Mouse (Mus musculus): Measurements from ENCODE around the gene Ptprn2. TPM values are rescaled to one million over a fixed set of nuclear protein-coding genes. Genes with fewer than 3 reads are reported as not detected.

Ptprn2 gene
- polyA plus RNA-seq, 1 experiment from 2014 or later = 0.19 TPM

DNA sequence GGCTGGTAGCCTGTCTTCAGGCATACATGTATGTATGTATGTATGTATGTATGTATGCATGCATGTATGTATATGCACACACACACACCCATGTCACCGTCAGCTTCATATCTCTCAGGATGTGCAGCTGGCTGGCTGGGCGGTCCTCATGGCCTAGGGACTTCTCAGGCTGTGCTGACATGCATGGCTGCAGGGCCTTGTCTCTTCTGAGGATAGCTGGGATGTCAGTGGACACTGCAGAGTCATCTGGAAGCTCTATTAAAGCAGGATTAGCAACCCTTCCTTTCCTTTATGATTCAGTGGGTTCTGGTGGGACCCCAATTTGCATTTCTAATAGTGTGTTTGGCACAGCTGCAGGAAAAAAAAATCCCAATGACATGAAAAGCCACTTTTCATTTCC is 473.6 kb downstream of the Ptprn2 start:
- 85% methylated on average over 2 of the region's 2 CpGs for WGBS
- Histone ChIP-seq H3K4me1 (replicated peaks; ENCODE audit: control insufficient read depth, insufficient read depth, low read length) (no peaks in the 10 kb centered on the region), H3K36me3 (ENCODE audit: control insufficient read depth, insufficient read depth, low read length) (no peaks in the 10 kb centered on the region), H3K4me3 (ENCODE audit: low read length) (no peak overlapping the region), H3K9ac (ENCODE audit: low read length) (no peak overlapping the region), H3K4me2 (ENCODE audit: low read depth, low read length) (no peak overlapping the region), H3K9me3 (ENCODE audit: control insufficient read depth, low read length) (no peaks in the 10 kb centered on the region), H3K27me3 (ENCODE audit: control insufficient read depth, insufficient read depth, low read depth, low read length) (no peaks in the 10 kb centered on the region), H3K27ac (ENCODE audit: low read length) (no peak overlapping the region)
- no peak for ATAC-seq (ENCODE audit: low read depth)

DNA sequence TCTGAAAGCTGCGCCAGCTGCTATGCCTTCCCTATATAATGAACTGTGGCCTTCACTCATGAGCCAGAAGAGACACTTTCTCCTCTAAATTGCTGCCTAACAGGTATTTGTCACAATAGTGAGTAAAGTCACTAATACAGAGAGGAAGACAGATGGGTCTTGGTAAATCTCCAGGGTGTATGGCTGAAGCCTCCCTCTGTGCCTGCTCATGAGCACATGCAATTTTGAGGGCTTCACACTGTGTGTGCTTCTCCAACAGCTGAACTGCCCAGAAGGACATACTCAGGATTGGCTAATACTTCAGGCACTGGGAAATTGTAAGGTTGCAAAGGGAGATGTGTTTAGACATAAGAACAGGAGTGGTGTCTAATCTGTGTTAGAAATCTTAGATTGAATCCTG is 478.4 kb downstream of the Ptprn2 start:
- no peak overlapping the region for H3K27ac ChIP-seq (ENCODE audit: low read length)
- no peak overlapping the region for H3K4me2 ChIP-seq (ENCODE audit: low read depth, low read length)
- ATAC-seq (ENCODE audit: low read depth) = no peak
- H3K4me3 ChIP-seq (ENCODE audit: low read length) = no peak overlapping the region
- WGBS = 94% methylated on average over 1 of the region's 1 CpGs
- H3K9ac ChIP-seq (ENCODE audit: low read length) = no peak overlapping the region
- no peaks in the 10 kb centered on the region for H3K4me1 ChIP-seq (replicated peaks; ENCODE audit: control insufficient read depth, insufficient read depth, low read length)
- no peaks in the 10 kb centered on the region for H3K27me3 ChIP-seq (ENCODE audit: control insufficient read depth, insufficient read depth, low read depth, low read length)
- no peaks in the 10 kb centered on the region for H3K9me3 ChIP-seq (ENCODE audit: control insufficient read depth, low read length)
- no peaks in the 10 kb centered on the region for H3K36me3 ChIP-seq (ENCODE audit: control insufficient read depth, insufficient read depth, low read length)

- no peak overlapping the region for H3K27ac ChIP-seq (ENCODE audit: low read length)
- H3K4me2 ChIP-seq (ENCODE audit: low read depth, low read length) = no peak overlapping the region
- no peaks in the 10 kb centered on the region for H3K9me3 ChIP-seq (ENCODE audit: control insufficient read depth, low read length)
- H3K27me3 ChIP-seq (ENCODE audit: control insufficient read depth, insufficient read depth, low read depth, low read length) = no peaks in the 10 kb centered on the region
- no peak for ATAC-seq (ENCODE audit: low read depth)
- WGBS = 64% methylated on average over 8 of the region's 8 CpGs
- H3K36me3 ChIP-seq (ENCODE audit: control insufficient read depth, insufficient read depth, low read length) = no peaks in the 10 kb centered on the region
- H3K9ac ChIP-seq (ENCODE audit: low read length) = no peak overlapping the region
- H3K4me3 ChIP-seq (ENCODE audit: low read length) = no peak overlapping the region
- no peaks in the 10 kb centered on the region for H3K4me1 ChIP-seq (replicated peaks; ENCODE audit: control insufficient read depth, insufficient read depth, low read length)
Measured at GRCm38 (mm10) chr12:116968215-116968939, 482.9 kb downstream of the Ptprn2 start.

DNA sequence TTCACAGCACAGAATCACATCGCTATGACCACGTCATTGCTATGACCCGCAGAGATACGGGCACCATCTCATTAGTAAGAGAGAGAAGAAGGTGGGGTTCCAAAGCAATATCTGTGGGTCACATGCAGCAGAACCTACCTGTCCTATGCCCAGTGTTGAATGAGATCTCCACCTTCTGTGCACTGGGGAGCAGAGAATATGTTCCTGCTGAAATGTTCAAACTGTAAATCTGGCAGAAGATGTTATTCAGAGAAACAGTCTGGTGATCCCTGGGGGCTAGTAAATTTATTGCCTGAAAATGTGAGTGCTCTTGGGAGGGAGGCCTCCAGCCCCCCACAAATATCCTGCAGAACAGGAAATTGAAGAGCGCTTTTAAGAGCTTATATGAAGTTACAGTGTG is 490.0 kb downstream of the Ptprn2 start:
- Histone ChIP-seq H3K27me3 (ENCODE audit: control insufficient read depth, insufficient read depth, low read depth, low read length) (no peaks in the 10 kb centered on the region), H3K9me3 (ENCODE audit: control insufficient read depth, low read length) (no peaks in the 10 kb centered on the region), H3K4me1 (replicated peaks; ENCODE audit: control insufficient read depth, insufficient read depth, low read length) (no peaks in the 10 kb centered on the region), H3K9ac (ENCODE audit: low read length) (no peak overlapping the region), H3K27ac (ENCODE audit: low read length) (no peak overlapping the region), H3K4me2 (ENCODE audit: low read depth, low read length) (no peak overlapping the region), H3K4me3 (ENCODE audit: low read length) (no peak overlapping the region), H3K36me3 (ENCODE audit: control insufficient read depth, insufficient read depth, low read length) (no peaks in the 10 kb centered on the region)
- ATAC-seq (ENCODE audit: low read depth) = no peak
- WGBS = 76% methylated on average over 5 of the region's 5 CpGs

DNA sequence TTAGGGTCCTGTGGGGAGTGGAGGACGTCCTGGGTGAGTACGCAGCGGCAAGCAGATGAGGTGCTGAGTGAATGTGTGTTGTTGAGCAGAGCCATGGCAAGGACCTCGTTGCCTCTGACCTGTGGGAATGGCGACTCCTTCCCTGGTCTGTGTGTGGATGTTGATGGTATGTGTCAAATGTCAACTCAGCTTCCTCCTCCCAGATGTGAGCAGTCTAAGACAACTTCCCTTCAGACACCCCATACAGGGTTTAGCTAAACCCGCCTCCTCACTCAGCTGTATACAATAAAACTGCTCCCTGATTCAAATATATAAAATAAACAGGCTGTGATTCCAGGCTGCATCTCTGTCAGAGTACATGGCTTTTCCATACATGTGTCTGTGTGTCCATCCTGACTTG is 491.5 kb downstream of the Ptprn2 start:
- Histone ChIP-seq H3K4me2 (ENCODE audit: low read depth, low read length) (no peak overlapping the region), H3K4me3 (ENCODE audit: low read length) (no peak overlapping the region), H3K36me3 (ENCODE audit: control insufficient read depth, insufficient read depth, low read length) (no peaks in the 10 kb centered on the region), H3K9me3 (ENCODE audit: control insufficient read depth, low read length) (no peaks in the 10 kb centered on the region), H3K9ac (ENCODE audit: low read length) (no peak overlapping the region), H3K4me1 (replicated peaks; ENCODE audit: control insufficient read depth, insufficient read depth, low read length) (no peaks in the 10 kb centered on the region), H3K27me3 (ENCODE audit: control insufficient read depth, insufficient read depth, low read depth, low read length) (no peaks in the 10 kb centered on the region), H3K27ac (ENCODE audit: low read length) (no peak overlapping the region)
- peak; percentile 91 for ATAC-seq (ENCODE audit: low read depth)
- 31% methylated on average over 6 of the region's 6 CpGs for WGBS

DNA sequence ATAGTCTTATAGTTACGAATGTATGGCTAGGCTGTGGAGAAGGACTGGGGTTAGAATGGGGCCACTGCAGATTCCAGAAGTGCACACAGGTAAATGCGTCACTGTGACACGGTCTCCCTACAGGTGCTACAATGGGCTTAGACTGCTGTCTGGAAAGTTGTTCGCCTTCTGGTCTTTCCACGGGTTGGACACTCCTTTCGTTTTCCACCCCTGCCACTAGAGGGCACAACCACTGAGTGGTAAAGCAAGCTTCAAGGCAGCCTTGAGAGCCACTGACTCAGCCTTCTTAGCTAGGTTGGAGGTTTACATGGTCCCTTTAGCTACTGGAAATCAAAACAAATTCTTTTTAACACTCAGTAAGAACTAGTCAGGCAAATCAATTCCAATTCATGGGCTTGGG is 492.7 kb downstream of the Ptprn2 start:
- H3K27ac ChIP-seq (ENCODE audit: low read length) = no peak overlapping the region
- H3K9ac ChIP-seq (ENCODE audit: low read length) = no peak overlapping the region
- no peak overlapping the region for H3K4me2 ChIP-seq (ENCODE audit: low read depth, low read length)
- no peaks in the 10 kb centered on the region for H3K4me1 ChIP-seq (replicated peaks; ENCODE audit: control insufficient read depth, insufficient read depth, low read length)
- no peaks in the 10 kb centered on the region for H3K36me3 ChIP-seq (ENCODE audit: control insufficient read depth, insufficient read depth, low read length)
- no peak overlapping the region for H3K4me3 ChIP-seq (ENCODE audit: low read length)
- H3K27me3 ChIP-seq (ENCODE audit: control insufficient read depth, insufficient read depth, low read depth, low read length) = no peaks in the 10 kb centered on the region
- no peak for ATAC-seq (ENCODE audit: low read depth)
- H3K9me3 ChIP-seq (ENCODE audit: control insufficient read depth, low read length) = no peaks in the 10 kb centered on the region
- WGBS = 80% methylated on average over 6 of the region's 6 CpGs

DNA sequence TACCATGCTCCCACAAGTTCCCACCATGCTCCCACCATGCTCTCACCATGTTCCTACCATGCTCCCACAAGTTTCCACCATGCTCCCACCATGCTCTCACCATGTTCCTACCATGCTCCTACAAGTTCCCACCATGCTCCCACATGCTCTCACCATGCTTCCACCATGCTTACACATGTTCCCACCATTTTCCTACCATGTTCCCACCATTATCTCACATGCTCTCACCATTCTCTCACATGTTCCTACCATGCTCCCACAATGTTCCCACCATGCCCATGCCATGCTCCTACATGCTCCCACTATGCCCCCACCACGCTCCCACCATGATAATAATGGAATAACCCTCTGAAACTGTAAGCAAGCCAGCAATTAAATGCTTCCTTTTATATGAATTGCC is 495.8 kb downstream of the Ptprn2 start:
- no peaks in the 10 kb centered on the region for H3K36me3 ChIP-seq (ENCODE audit: control insufficient read depth, insufficient read depth, low read length)
- no peak for ATAC-seq (ENCODE audit: low read depth)
- no peaks in the 10 kb centered on the region for H3K4me1 ChIP-seq (replicated peaks; ENCODE audit: control insufficient read depth, insufficient read depth, low read length)
- no peak overlapping the region for H3K27ac ChIP-seq (ENCODE audit: low read length)
- H3K9ac ChIP-seq (ENCODE audit: low read length) = no peak overlapping the region
- H3K4me2 ChIP-seq (ENCODE audit: low read depth, low read length) = no peak overlapping the region
- no peaks in the 10 kb centered on the region for H3K9me3 ChIP-seq (ENCODE audit: control insufficient read depth, low read length)
- H3K4me3 ChIP-seq (ENCODE audit: low read length) = no peak overlapping the region
- WGBS = 67% methylated on average over 1 of the region's 1 CpGs
- no peaks in the 10 kb centered on the region for H3K27me3 ChIP-seq (ENCODE audit: control insufficient read depth, insufficient read depth, low read depth, low read length)

DNA sequence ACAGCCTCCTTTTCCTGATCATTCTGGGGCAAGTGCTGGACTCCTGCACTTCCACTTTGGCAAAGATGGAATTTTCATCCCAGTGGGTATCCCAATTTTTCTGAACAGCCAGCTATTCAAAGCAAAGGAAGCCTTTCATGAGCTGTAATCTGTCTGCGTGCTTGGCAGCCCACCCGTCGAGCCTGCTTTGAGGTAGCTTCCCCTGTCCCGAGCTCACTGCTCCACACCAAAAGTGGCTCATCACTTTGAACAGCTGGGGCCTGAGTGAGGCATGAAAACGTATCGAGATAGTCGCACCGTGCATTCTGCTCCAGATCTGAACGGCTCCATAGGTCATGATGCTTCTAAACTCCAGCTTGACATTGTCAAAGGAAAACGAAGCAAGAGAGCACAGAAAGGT is 503.6 kb downstream of the Ptprn2 start:
- Histone ChIP-seq H3K9me3 (ENCODE audit: control insufficient read depth, low read length) (no peaks in the 10 kb centered on the region), H3K36me3 (ENCODE audit: control insufficient read depth, insufficient read depth, low read length) (no peaks in the 10 kb centered on the region), H3K4me2 (ENCODE audit: low read depth, low read length) (no peak overlapping the region), H3K4me1 (replicated peaks; ENCODE audit: control insufficient read depth, insufficient read depth, low read length) (no peaks in the 10 kb centered on the region), H3K27me3 (ENCODE audit: control insufficient read depth, insufficient read depth, low read depth, low read length) (no peaks in the 10 kb centered on the region), H3K9ac (ENCODE audit: low read length) (no peak overlapping the region), H3K4me3 (ENCODE audit: low read length) (no peak overlapping the region), H3K27ac (ENCODE audit: low read length) (no peak overlapping the region)
- ATAC-seq (ENCODE audit: low read depth) = no peak
- WGBS = 49% methylated on average over 10 of the region's 10 CpGs

- H3K27me3 ChIP-seq (ENCODE audit: control insufficient read depth, insufficient read depth, low read depth, low read length) = no peaks in the 10 kb centered on the region
- WGBS = 68% methylated on average over 2 of the region's 2 CpGs
- H3K9me3 ChIP-seq (ENCODE audit: control insufficient read depth, low read length) = no peaks in the 10 kb centered on the region
- no peaks in the 10 kb centered on the region for H3K4me1 ChIP-seq (replicated peaks; ENCODE audit: control insufficient read depth, insufficient read depth, low read length)
- H3K27ac ChIP-seq (ENCODE audit: low read length) = no peak overlapping the region
- no peak overlapping the region for H3K4me3 ChIP-seq (ENCODE audit: low read length)
- ATAC-seq (ENCODE audit: low read depth) = no peak
- H3K36me3 ChIP-seq (ENCODE audit: control insufficient read depth, insufficient read depth, low read length) = no peaks in the 10 kb centered on the region
- H3K4me2 ChIP-seq (ENCODE audit: low read depth, low read length) = no peak overlapping the region
- no peak overlapping the region for H3K9ac ChIP-seq (ENCODE audit: low read length)
Measured at GRCm38 (mm10) chr12:117001546-117002148, 516.1 kb downstream of the Ptprn2 start.

Measured in lung, embryonic 16.5 days (tissue).